Mouse (Mus musculus): ENCODE data around the gene Trpm8. TPM values are rescaled to one million over a fixed set of nuclear protein-coding genes. Genes with fewer than 3 reads are reported as not detected.

Trpm8 gene
- polyA plus RNA-seq, 1 experiment = not detected

DNA sequence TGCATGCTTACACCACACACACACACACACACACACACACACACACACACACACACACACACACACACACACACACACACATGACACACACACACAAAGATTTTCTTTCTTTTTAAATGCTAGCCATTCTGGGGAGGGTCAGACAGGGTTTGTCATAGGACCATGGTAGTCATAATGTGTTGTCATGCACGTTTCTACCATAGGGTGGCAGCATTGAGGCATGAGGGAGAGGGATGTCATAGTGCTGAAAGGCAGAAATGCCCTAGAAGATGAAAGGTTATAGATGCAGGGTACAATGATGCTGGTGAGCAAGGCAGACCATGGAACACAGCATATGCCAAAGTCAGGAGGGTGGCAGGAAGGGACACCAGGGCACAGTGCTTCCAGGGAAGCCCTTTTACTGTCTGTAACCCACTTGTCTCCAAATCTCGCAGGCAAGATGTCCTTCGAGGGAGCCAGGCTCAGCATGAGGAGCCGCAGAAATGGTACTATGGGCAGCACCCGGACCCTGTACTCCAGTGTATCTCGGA, 41.1 kb downstream of the Trpm8 start:
- TF ChIP-seq GATA1 (IDR thresholded peaks at IDR 0.05; ENCODE audit: low read length) = no peak

DNA sequence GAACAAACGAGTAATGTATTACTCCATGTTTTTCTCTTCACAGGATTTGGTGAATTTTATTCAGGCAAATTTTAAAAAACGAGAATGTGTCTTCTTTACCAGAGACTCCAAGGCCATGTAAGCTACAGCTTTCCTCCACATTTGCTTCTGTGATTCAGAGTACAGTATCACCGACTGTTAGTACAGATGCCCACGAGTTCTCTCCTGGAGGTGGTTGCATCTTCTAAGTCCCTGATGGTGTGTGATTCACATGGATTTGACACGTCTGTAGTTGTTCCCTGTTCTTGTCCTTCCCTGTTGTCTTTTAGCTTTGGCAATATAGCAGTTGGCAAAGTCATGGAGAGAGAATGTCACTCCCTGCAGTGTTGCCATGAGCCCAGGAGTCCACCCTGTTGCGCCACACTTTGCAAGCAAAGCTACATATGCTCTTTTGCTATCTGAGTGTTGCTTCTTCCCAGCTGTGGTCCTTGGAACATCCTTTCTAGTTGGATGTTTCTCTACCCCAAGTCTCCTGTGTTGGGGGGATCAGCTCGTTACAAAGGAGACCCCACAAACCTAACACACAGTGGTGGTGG, 43.4 kb downstream of the Trpm8 start:
- no peak for TF ChIP-seq GATA1 (IDR thresholded peaks at IDR 0.05; ENCODE audit: low read length)

DNA sequence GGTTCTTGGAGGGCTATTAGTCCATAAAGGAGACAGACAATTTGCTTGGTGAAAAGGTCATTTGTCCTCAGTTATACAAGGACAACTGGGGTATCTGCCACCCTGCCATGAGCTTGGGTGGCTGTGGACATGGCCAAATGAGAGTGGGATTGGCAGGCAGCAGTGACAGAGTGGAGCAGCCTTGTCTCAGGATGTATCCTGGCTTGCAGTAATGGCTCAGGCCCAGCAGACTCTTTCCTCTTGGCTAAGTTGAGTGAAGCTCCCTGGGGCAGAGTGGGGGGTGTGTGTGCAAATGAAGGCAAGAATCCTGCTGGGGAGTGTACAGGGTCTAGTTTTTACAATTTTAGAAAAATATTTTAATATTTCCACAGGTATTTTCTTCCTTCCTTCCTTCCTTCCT, 44.7 kb downstream of the Trpm8 start:
- no peak for TF ChIP-seq GATA1 (IDR thresholded peaks at IDR 0.05; ENCODE audit: low read length)

DNA sequence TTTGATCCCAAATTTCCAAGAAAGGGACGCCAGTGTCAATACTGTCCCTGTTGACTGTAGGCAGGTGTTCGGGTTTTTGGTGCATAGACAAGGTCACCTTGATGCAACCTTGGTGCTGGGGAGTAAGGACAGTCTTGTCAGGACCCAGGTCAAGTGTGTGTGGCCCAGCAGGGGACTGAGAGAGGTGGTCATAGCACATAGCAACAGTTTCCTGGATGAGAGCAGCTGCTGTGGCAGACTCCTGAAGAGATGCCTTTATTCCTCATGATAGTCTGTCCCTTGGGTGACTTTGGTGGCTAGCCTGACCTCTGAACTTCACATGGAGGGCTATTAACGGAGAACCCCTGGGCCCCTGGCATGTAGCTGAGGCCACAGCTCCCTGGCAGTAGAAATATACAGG, 45.6 kb downstream of the Trpm8 start:
- no peak for TF ChIP-seq GATA1 (IDR thresholded peaks at IDR 0.05; ENCODE audit: low read length)

DNA sequence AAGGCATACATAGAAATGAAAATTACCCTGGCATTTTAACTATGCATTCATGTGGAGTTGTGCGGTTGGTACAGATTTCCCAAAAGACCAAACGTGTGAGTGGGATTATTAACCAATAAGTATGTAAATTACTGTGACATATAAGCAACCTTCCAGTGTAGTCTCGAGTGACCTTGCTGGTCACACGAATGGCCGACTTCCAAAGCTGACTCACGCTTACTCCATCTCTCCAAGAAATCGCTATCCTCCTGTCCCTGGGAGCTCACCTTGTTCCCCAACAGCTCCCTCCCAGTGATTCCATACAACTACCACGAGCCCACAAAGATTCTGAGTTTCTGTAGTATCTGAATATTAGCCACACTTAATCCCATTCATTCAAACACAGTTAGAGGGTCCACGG, 62.0 kb downstream of the Trpm8 start:
- TF ChIP-seq GATA1 (IDR thresholded peaks at IDR 0.05; ENCODE audit: low read length) = no peak

DNA sequence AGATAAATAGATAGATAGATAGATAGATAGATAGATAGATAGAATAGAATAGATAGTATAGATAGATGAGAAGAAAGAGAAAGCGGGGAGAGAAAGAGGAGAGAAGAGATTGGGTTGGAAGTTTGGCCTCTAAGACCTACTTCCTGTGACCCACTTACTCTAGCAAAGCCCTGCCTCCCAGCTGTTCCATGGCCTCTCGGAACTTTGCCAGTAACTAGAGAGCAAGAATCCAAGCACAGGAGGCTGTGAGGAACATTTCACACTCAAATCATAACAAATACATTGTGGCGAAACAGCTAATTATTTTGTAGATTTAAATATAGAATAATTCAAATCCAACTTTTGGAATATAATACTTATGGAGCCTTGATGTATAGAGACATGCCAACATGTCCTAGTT, 65.2 kb downstream of the Trpm8 start:
- no peak for TF ChIP-seq GATA1 (IDR thresholded peaks at IDR 0.05; ENCODE audit: low read length)

DNA sequence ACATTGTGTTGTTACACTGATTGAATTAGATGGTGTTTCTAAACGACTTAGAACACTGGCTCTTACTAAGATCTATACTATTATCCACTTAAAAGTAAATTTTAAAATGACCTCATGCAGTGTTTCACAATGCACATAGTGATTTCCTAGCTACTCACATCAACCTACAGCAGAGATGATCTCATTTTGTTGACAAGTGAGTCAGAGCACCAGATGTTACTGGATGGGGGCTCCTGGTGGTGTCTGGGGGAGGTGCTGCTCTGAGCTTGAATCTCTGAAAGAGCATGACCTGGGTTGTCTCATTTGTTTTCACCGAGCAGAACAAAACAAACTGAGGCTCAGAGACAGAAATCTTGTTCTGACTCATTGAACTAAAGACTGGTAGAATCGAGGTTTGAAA, 68.1 kb downstream of the Trpm8 start:
- no peak for TF ChIP-seq GATA1 (IDR thresholded peaks at IDR 0.05; ENCODE audit: low read length)

DNA sequence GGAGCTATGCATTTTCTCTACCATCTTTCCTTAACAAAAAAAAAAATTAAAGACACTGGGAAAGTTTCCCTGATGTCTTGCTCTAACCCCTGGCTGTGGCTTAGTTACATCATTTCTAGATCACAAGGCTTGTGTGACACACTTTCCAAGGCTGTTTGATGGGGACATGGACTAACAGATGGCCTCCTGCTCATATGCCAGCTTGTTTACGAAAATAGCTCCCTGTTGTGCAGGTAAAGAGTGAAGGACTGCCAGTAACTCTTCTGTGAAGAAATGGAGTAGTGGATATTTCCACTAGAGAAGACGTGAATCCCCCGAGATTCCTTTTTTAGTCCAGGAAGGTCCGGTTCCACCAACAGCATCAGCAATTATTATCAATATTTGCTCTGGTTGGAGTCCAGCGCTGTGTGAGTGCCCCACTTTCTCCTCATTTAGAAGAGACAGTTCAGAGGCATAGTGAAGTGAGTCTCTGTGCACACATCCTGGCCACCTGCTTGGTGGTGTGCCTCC, 71.1 kb downstream of the Trpm8 start:
- TF ChIP-seq GATA1 (IDR thresholded peaks at IDR 0.05; ENCODE audit: low read length) = no peak

DNA sequence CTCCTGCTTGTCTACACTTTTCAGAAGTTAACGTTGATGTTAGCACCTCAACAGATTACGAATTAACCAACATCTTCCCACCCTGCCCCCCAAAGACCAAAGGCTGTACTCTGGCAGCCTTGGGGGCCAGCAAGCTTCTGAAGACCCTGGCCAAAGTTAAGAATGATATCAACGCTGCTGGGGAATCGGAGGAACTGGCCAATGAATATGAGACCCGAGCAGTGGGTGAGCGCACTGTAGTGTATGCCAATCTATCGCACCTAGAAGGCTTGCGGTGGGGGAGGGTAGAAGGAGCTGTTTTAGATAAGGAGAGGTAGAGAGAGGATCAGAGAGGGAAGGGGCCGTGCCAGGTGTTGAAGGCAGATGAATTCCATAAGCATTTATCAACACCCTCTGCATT, 73.3 kb downstream of the Trpm8 start:
- TF ChIP-seq GATA1 (IDR thresholded peaks at IDR 0.05; ENCODE audit: low read length) = no peak

DNA sequence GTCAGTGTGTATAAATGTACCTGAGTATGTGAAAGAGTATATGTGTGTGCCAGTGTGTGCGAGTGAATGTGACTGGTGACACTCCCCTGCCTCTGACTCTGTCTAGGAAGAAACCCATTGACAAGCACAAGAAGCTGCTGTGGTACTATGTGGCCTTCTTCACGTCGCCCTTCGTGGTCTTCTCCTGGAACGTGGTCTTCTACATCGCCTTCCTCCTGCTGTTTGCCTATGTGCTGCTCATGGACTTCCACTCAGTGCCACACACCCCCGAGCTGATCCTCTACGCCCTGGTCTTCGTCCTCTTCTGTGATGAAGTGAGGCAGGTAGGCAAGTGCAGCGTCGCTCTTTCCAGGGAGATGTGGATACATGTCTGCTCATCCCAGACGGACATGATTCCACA, 77.6 kb downstream of the Trpm8 start:
- no peak for TF ChIP-seq GATA1 (IDR thresholded peaks at IDR 0.05; ENCODE audit: low read length)

DNA sequence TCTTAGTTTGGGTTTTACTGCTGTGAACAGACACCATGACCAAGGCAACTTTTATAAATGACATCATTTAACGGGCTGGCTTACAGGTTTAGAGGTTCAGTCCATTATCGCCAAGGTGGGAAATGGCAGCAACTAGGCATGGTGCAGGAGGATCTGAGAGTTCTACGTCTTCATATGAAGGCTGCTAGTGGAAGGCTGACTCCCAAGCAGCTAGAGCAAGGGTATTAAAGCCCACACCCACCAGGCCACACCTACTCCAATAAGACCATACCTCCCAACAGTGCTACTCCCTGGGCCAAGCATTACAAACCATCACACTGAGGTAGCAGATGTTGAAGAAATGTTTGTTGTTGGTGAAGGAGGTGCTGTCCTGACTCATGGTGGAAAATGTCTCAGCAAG, 78.2 kb downstream of the Trpm8 start:
- no peak for TF ChIP-seq GATA1 (IDR thresholded peaks at IDR 0.05; ENCODE audit: low read length)

DNA sequence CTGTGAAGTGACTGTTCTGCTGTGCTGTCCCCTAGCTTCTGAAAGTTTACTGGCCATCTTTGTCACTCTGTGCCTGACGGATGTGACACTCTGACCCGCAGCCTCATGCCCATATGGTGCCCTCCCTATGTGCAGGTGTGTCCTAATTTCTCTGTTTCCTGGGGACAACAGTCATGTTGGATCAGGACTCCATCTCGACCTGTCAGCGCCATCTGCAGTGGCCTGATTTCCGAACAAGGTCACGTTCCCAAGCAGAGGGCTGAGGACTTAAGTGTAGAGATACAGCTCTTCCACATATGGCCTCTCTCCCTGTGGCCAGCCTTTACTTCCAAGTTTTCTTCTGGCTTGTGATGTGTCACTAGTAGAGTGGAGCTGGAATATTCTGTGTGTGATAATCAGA, 79.2 kb downstream of the Trpm8 start:
- no peak for TF ChIP-seq GATA1 (IDR thresholded peaks at IDR 0.05; ENCODE audit: low read length)

DNA sequence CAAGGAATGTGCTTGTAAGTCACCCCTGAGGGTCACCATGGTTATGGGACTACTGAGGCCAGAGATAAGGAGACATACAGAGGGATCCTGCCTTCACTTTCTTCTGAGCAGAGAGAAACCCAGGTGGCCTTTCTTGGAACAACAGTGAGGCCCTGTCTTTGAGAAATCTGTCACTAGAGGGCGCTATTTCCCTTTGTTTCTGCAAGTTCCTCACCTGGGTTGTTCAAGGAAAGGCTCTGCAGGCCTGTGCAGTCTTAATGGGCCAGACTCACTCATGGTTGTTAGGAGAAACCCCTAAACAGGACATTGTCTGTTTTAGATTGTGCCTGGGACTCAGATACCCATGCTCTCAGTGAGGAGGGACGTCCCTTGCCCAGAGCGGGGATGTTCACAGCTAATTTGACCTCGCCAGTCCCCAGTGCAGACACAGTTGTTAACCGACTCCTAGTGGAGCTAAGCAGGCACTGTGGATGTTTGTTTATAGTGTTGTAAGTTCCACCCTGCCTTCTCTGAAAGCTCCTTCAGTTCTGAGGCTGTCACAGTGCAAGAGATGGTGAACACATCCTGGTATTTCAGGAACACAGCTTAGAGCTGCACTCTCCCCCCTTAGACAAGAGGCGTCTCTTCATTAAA, 80.1 kb downstream of the Trpm8 start:
- TF ChIP-seq GATA1 (IDR thresholded peaks at IDR 0.05; ENCODE audit: low read length) = no peak

DNA sequence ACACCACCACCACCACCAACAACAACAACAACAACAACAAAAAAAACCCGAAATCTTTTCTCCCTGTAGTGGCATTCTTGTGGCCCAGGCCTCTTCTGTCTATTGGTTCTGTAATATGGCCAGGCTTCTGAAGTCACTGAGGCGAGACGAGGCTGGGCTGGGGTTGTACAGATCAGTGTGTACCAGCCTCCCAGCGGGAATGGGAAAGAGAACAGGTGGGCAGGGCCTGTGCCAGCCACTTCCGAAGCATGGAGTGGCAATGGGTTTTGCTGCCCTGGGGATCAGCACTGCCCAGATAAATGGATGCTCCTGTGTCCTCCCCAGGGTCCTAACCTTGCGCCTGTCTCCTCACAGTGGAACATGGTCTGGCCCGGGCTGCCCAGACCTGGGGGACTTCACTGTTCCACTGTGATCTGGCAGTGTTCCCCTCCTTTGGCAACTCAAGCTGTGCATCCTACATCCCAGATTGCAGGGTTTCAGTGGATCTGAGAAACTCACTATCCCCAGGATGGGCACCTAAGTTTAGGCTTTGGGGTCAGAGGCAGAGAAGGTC, 80.7 kb downstream of the Trpm8 start:
- no peak for TF ChIP-seq GATA1 (IDR thresholded peaks at IDR 0.05; ENCODE audit: low read length)

DNA sequence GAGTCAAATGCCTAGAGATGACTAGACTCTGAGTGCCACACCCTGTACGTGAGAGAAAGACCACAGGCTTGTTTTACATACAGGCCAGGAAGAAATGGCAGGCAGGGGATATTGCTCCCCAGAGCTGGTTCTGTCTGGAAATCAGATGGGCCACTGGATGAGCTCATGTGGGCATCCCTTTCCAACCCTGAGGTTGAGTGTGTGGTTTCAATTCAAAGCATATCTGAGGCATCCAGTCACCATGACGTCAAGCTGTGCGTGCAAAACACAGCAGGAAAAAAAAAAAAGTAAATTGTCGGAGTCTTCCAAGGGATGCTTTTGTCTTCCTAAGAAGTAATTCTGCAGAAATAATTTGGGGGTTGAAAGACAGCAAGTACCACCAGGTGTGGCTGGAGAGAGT, 83.6 kb downstream of the Trpm8 start:
- no peak for TF ChIP-seq GATA1 (IDR thresholded peaks at IDR 0.05; ENCODE audit: low read length)

DNA sequence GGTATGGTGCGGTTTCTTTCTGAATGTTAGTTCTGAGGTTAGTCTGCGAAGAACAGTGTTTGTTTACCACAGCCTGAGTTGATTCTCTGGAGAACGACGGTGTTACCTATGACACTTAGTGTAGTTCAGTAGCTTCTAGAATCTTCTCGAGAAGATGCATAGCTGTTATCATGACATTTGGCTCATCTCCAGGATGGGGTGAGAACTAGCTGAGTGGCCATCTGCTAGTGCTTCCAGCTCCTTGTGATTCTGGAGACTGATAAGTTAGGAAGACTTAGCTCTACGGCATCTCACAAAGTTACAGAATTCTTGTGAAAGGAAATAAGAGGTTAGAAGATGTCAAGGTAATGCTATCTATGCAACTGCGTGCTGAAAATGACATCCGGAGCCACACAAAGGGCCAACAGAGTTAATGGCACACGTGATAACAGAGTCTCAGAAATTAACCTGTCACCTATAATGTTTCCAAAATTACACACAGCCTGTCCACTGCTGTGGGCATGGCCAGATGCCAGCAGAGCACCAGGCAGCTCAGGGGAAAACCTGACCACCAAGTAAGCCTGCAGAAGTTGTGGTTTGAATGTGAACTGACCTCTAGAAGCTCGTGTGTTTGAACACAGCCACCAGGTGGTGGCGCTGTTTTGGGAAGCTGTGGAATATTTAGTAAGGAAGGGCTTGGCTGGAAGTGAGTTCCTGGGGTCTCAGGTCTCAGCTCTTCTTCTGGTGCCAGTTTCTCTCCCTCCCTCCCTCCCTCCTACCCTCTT, 89.6 kb downstream of the Trpm8 start:
- no peak for TF ChIP-seq GATA1 (IDR thresholded peaks at IDR 0.05; ENCODE audit: low read length)
